Mouse (Mus musculus): Measurements from ENCODE around the gene Ntf5. TPM values are rescaled to one million over a fixed set of nuclear protein-coding genes. Genes with fewer than 3 reads are reported as not detected.
A peak's percentile ranks its signal among the peaks of the same experiment; 100 is the strongest.

Ntf5 gene
- total RNA-seq, 2 experiments from 2014 or later = not detected

- DNase-seq (ENCODE audit: low spot score in 2 of 2) = no peak
These were observed 21.5 kb downstream of the Ntf5 start for GRCm38 (mm10) chr7:45435038-45435437.

- DNase-seq (ENCODE audit: low spot score in 2 of 2) = no peak
These were observed 22.9 kb downstream of the Ntf5 start for GRCm38 (mm10) chr7:45436444-45436843.

GRCm38 (mm10) chr7:45437046-45437445 is 23.6 kb downstream of the Ntf5 start:
- DNase-seq (ENCODE audit: low spot score in 2 of 2) = no peak

GRCm38 (mm10) chr7:45437521-45438276 is 24.2 kb downstream of the Ntf5 start, which contains the start of gene Ruvbl2:
Gene Ruvbl2 (minus strand): TSS chr7:45438096.
- no peak for DNase-seq (ENCODE audit: low spot score in 2 of 2)

GRCm38 (mm10) chr7:45443526-45444420 is 30.3 kb downstream of the Ntf5 start:
- DNase-seq (ENCODE audit: low spot score in 2 of 2) = no peak

- no peak for DNase-seq (ENCODE audit: low spot score in 2 of 2)
These were observed 33.1 kb downstream of the Ntf5 start for GRCm38 (mm10) chr7:45446589-45446988.

GRCm38 (mm10) chr7:45447325-45447990 is 34.0 kb downstream of the Ntf5 start:
- DNase-seq (ENCODE audit: low spot score in 2 of 2) = no peak

GRCm38 (mm10) chr7:45449974-45450373 is 36.5 kb downstream of the Ntf5 start:
- DNase-seq (ENCODE audit: low spot score in 2 of 2) = no peak

- peak; percentile 83 to 92 for DNase-seq (ENCODE audit: low spot score in 2 of 2)
These were observed 38.0 kb downstream of the Ntf5 start for GRCm38 (mm10) chr7:45451344-45451982.

- no peak for DNase-seq (ENCODE audit: low spot score in 2 of 2)
These were observed 41.5 kb downstream of the Ntf5 start for GRCm38 (mm10) chr7:45454971-45455370.

- DNase-seq (ENCODE audit: low spot score in 2 of 2) = no peak
These were observed 42.6 kb downstream of the Ntf5 start for GRCm38 (mm10) chr7:45455932-45456696.

GRCm38 (mm10) chr7:45456721-45457203 is 43.3 kb downstream of the Ntf5 start:
- DNase-seq (ENCODE audit: low spot score in 2 of 2) = no peak

GRCm38 (mm10) chr7:45457204-45458060 is 43.9 kb downstream of the Ntf5 start:
- no peak for DNase-seq (ENCODE audit: low spot score in 2 of 2)

GRCm38 (mm10) chr7:45458748-45459563 is 45.5 kb downstream of the Ntf5 start:
- peak in 1 of 2 experiments; percentile 80 for DNase-seq (ENCODE audit: low spot score in 2 of 2)

- peak; percentile 96 to 98 for DNase-seq (ENCODE audit: low spot score in 2 of 2)
These were observed 46.2 kb downstream of the Ntf5 start, which contains the start of gene Ftl1 for GRCm38 (mm10) chr7:45459564-45460140. Gene Ftl1 (minus strand): TSS chr7:45459884.

GRCm38 (mm10) chr7:45460377-45460776 is 46.9 kb downstream of the Ntf5 start:
- no peak for DNase-seq (ENCODE audit: low spot score in 2 of 2)

GRCm38 (mm10) chr7:45460860-45461314 is 47.4 kb downstream of the Ntf5 start:
- peak in 1 of 2 experiments; percentile 43 for DNase-seq (ENCODE audit: low spot score in 2 of 2)

- DNase-seq (ENCODE audit: low spot score in 2 of 2) = no peak
These were observed 47.8 kb downstream of the Ntf5 start for GRCm38 (mm10) chr7:45461326-45461725.

Measured in layer of hippocampus, adult 18-20 months (tissue).